Mouse (Mus musculus): ENCODE data around the gene Rxra. TPM values are rescaled to one million over a fixed set of nuclear protein-coding genes. Genes with fewer than 3 reads are reported as not detected.

Rxra gene
- polyA plus RNA-seq, 1 experiment = 4.9 TPM

DNA sequence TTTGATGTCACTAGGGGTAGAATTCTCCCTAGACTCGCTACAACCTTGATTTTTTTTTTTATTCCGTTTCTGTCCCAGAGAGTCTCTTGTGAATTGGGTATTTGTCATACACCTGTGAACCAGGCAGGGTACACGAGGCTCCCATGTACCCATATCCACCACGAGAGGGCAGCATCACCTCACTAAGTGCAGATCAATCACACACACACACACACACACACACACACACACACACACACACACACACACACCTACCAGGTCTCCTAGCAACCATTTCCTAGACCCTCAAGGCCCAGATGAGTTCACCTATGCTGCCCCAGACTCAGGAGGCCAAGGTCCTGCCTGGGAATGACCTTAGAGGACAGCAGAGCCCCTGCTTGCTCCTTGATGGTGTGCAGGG, 94.0 kb downstream of the Rxra start:
- no peak overlapping the region for H3K27ac ChIP-seq (ENCODE audit: control insufficient read depth, insufficient read depth, low read depth, low read length, poor library complexity)
- 10% methylated on average over 4 of the region's 4 CpGs for WGBS
- H3K4me1 ChIP-seq (ENCODE audit: control insufficient read depth, insufficient read depth, low read length) = no peaks in the 10 kb centered on the region

DNA sequence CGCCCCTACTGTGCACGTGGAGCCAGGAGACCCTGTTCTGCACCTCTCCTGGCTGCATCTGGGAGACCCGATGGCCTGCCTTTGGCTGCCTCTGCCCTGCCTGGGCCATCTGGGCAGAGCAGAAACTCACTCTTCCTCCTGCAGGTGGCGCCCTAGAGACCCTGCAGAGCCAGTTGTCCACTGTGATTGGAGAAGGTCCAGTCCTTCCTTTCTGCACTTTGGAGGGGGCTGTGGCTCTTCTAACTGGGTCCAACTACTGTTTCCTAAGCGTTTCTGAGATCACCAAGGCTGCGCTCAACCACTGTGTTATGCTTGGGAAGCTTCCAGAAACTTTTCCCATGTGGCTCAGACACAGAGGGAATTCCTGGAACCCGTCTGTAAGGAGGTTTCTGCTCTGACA, 95.7 kb downstream of the Rxra start:
- Histone ChIP-seq H3K4me3 (replicated peaks; ENCODE audit: control insufficient read depth, low read depth, low read length) (no peak overlapping the region), H3K27ac (ENCODE audit: control insufficient read depth, insufficient read depth, low read depth, low read length, poor library complexity) (no peak overlapping the region), H3K4me1 (ENCODE audit: control insufficient read depth, insufficient read depth, low read length) (no peaks in the 10 kb centered on the region)
- 28% methylated on average over 7 of the region's 7 CpGs for WGBS
- TF ChIP-seq CTCF (IDR thresholded peaks at IDR 0.05; ENCODE audit: control insufficient read depth, insufficient read depth, low read length) (peak; percentile 87), POLR2A (IDR thresholded peaks at IDR 0.05; ENCODE audit: borderline replicate concordance, control insufficient read depth, low read depth, low read length) (no peak)

More for the DNA sequence above, 94.0 kb downstream of the Rxra start:
- TF ChIP-seq CTCF (IDR thresholded peaks at IDR 0.05; ENCODE audit: control insufficient read depth, insufficient read depth, low read length) (peak; percentile 72), POLR2A (IDR thresholded peaks at IDR 0.05; ENCODE audit: borderline replicate concordance, control insufficient read depth, low read depth, low read length) (no peak)
- H3K4me3 ChIP-seq (replicated peaks; ENCODE audit: control insufficient read depth, low read depth, low read length) = no peak overlapping the region

DNA sequence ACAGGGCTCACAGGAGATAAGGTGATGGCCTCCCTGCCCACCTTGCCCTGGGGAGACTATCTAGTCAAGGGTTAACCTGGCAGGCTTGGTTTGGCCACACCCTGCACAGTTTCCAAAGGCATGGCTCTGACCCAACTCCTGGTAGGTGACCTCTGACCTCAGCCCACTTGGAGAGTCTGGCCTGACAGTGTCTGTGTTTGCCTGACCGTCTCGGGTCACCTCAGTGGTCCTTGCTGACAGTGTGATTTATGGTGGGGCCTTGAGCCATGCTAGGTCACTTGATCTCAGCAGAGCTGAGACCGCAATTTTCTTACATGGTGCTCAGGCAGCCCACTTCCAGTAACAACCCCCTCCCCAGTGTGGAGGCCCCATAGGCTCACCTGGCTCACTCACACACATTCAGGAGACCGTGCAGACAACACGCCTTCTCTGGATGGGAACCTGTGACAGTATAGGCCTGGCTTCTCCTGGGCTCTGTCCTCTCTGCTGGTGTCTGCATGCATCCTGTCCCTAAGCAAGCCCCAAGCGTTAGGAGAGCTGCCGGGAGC, 96.7 kb downstream of the Rxra start:
- TF ChIP-seq POLR2A (IDR thresholded peaks at IDR 0.05; ENCODE audit: borderline replicate concordance, control insufficient read depth, low read depth, low read length) = no peak
- no peak for TF ChIP-seq CTCF (IDR thresholded peaks at IDR 0.05; ENCODE audit: control insufficient read depth, insufficient read depth, low read length)
- 82% methylated on average over 7 of the region's 7 CpGs for WGBS
- Histone ChIP-seq H3K4me1 (ENCODE audit: control insufficient read depth, insufficient read depth, low read length) (no peaks in the 10 kb centered on the region), H3K27ac (ENCODE audit: control insufficient read depth, insufficient read depth, low read depth, low read length, poor library complexity) (no peak overlapping the region), H3K4me3 (replicated peaks; ENCODE audit: control insufficient read depth, low read depth, low read length) (no peak overlapping the region)

DNA sequence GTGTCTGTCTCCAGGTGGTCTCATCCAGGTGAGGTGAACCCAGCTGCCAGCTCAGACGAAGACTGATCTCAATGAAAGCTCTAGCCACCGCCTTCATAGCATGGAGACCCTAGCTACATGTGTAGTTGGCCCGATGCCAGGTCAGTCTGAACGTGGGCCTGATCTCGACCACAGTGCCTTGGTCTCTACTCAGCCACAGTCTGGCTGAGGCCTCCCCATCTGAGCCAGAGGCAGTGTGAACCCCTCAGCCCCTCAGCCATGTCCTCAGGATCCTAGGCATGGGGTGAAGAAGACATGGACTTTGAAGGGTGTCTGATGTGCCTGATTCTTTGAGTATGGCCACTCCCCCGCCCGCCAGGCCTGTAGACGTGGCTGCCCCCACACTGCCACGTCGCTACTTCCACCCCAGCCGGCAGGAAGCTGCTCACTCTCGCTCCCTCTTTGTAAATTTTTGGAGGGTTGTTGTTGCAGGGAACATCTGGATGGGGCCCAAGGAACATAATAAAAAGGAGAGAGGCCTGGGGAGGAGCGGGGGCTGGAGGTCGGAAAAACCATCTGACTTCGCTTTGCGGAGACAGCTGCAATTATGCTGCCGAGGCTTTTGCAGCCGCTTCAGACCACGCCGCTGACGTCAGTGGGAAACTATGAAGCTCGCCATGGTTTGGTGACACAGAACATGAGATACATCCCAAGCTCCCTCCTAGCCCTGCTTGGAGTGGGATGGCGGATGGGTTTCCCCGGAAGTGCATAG, 97.9 kb downstream of the Rxra start:
- 76% methylated on average over 24 of the region's 24 CpGs for WGBS
- Histone ChIP-seq H3K27ac (ENCODE audit: control insufficient read depth, insufficient read depth, low read depth, low read length, poor library complexity) (no peak overlapping the region), H3K4me1 (ENCODE audit: control insufficient read depth, insufficient read depth, low read length) (no peaks in the 10 kb centered on the region), H3K4me3 (replicated peaks; ENCODE audit: control insufficient read depth, low read depth, low read length) (no peak overlapping the region)
- TF ChIP-seq CTCF (IDR thresholded peaks at IDR 0.05; ENCODE audit: control insufficient read depth, insufficient read depth, low read length) (no peak), POLR2A (IDR thresholded peaks at IDR 0.05; ENCODE audit: borderline replicate concordance, control insufficient read depth, low read depth, low read length) (no peak)

DNA sequence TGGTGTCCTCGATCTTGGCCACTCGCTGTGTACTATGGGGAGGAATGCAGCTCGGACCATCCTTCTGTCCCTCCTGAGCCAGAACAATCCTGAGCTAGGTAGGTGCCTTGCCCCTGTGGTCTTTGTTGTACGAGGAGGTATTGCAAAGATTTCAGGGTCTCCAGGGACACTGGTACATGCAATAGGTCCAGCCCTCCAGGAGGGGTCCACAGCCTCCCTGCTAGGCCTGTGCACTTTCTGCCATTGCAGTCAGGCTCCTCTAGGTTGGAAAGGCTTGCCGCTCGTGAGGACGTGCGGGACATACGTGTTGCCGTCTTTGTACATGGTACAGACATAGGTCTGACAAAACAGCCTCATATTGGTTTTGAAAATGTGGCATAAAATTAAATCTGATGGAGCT, 98.8 kb downstream of the Rxra start:
- Histone ChIP-seq H3K4me1 (ENCODE audit: control insufficient read depth, insufficient read depth, low read length) (no peaks in the 10 kb centered on the region), H3K27ac (ENCODE audit: control insufficient read depth, insufficient read depth, low read depth, low read length, poor library complexity) (no peak overlapping the region), H3K4me3 (replicated peaks; ENCODE audit: control insufficient read depth, low read depth, low read length) (no peak overlapping the region)
- WGBS = 86% methylated on average over 10 of the region's 10 CpGs
- TF ChIP-seq CTCF (IDR thresholded peaks at IDR 0.05; ENCODE audit: control insufficient read depth, insufficient read depth, low read length) (no peak), POLR2A (IDR thresholded peaks at IDR 0.05; ENCODE audit: borderline replicate concordance, control insufficient read depth, low read depth, low read length) (no peak)

DNA sequence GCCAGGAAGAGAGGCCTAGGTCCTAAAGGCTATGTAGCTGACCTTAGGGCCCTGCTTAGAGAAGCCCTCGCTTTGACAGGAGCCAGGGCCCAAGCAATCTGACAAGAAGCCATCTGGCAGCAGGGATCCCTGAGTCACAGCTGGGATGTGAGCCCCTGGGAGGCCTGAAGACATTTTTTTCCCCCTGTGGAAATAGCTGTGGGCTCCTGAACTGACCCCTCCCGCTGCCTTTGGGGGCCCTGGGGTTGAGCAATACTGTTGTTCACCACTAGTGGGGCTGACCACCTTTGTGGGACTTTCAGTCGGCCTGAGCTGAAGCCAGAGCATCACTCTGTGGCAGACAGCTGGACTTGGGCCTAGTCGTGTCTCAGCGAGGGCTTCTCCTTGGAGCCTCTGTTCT, 99.4 kb downstream of the Rxra start:
- Histone ChIP-seq H3K4me1 (ENCODE audit: control insufficient read depth, insufficient read depth, low read length) (no peaks in the 10 kb centered on the region), H3K27ac (ENCODE audit: control insufficient read depth, insufficient read depth, low read depth, low read length, poor library complexity) (no peak overlapping the region), H3K4me3 (replicated peaks; ENCODE audit: control insufficient read depth, low read depth, low read length) (no peak overlapping the region)
- 60% methylated on average over 5 of the region's 5 CpGs for WGBS
- TF ChIP-seq POLR2A (IDR thresholded peaks at IDR 0.05; ENCODE audit: borderline replicate concordance, control insufficient read depth, low read depth, low read length) = no peak
- no peak for TF ChIP-seq CTCF (IDR thresholded peaks at IDR 0.05; ENCODE audit: control insufficient read depth, insufficient read depth, low read length)

DNA sequence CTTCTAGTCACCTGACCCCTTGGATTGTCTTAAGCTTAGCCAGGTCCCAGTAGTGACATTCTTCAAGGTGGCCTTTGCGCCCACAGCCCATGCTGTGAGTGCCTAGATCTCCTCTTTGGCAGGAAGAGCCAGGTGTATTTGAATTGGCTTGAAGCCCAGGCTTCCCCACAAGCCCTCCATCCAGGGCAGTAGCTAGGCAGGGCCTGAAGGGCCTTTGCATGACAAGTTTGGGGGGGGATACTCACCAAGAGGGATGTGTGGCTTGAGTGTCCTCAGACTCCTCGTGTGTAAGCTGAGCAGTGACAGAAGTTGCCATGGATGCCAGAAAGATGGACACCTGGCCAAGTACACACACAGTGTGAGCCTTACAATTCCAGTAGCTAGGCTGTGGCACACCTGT, 101.5 kb downstream of the Rxra start:
- Histone ChIP-seq H3K4me3 (replicated peaks; ENCODE audit: control insufficient read depth, low read depth, low read length) (no peak overlapping the region), H3K4me1 (ENCODE audit: control insufficient read depth, insufficient read depth, low read length) (no peaks in the 10 kb centered on the region), H3K27ac (ENCODE audit: control insufficient read depth, insufficient read depth, low read depth, low read length, poor library complexity) (no peak overlapping the region)
- TF ChIP-seq POLR2A (IDR thresholded peaks at IDR 0.05; ENCODE audit: borderline replicate concordance, control insufficient read depth, low read depth, low read length) = no peak
- TF ChIP-seq CTCF (IDR thresholded peaks at IDR 0.05; ENCODE audit: control insufficient read depth, insufficient read depth, low read length) = no peak
- WGBS = 57% methylated on average over 2 of the region's 2 CpGs

DNA sequence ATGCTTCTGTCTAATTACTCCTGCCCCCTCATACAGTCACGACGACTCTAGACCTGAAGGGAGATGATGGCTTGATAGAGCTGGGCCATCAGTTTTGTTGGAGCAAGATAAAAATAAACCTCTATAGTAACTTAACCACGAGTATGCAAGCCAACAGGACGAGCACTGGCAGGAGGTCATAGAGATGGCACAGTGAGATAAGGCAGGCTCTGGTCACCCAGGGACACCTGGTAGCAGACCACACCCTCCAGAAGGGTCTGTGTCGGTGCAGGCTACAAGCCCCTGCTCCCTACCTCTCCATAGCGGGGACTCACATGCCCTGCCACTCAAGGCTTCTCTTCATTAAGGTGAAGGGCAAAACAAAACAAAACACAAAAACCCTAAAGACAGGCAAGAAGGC, 102.0 kb downstream of the Rxra start:
- Histone ChIP-seq H3K27ac (ENCODE audit: control insufficient read depth, insufficient read depth, low read depth, low read length, poor library complexity) (no peak overlapping the region), H3K4me3 (replicated peaks; ENCODE audit: control insufficient read depth, low read depth, low read length) (no peak overlapping the region), H3K4me1 (ENCODE audit: control insufficient read depth, insufficient read depth, low read length) (no peaks in the 10 kb centered on the region)
- WGBS = 38% methylated on average over 6 of the region's 6 CpGs
- TF ChIP-seq POLR2A (IDR thresholded peaks at IDR 0.05; ENCODE audit: borderline replicate concordance, control insufficient read depth, low read depth, low read length) (no peak), CTCF (IDR thresholded peaks at IDR 0.05; ENCODE audit: control insufficient read depth, insufficient read depth, low read length) (no peak)

Data from bone marrow, adult 2 months (tissue).